Mouse (Mus musculus) ES-Bruce4 (cell line): ENCODE data around the gene Clic4. TPM values are rescaled to one million over a fixed set of nuclear protein-coding genes. Genes with fewer than 3 reads are reported as not detected.
A peak's percentile ranks its signal among the peaks of the same experiment; 100 is the strongest.

Experiments used
- H3K27ac ChIP-seq: 2 replicates; pipeline ENCODE4 v1.5.1; 2012; ENCODE audit warnings: low read length, inconsistent platforms; ENCODE audit not compliant: insufficient read depth
- H3K27me3 ChIP-seq: 2 replicates; pipeline ENCODE4 v1.6.1; 2012; ENCODE audit warnings: mild to moderate bottlenecking, low read length, inconsistent platforms; ENCODE audit not compliant: control insufficient read depth, poor library complexity, insufficient read depth, severe bottlenecking
- H3K36me3 ChIP-seq: 2 replicates; pipeline ENCODE4 v1.6.1; 2012; ENCODE audit warnings: inconsistent platforms, mild to moderate bottlenecking, low read length, moderate library complexity; ENCODE audit not compliant: control insufficient read depth, poor library complexity, insufficient read depth, severe bottlenecking
- H3K4me1 ChIP-seq: one replicate; pipeline ENCODE4 v1.8.1; 2011; ENCODE audit warnings: low read length; ENCODE audit not compliant: control insufficient read depth, insufficient read depth
- H3K4me3 ChIP-seq: 2 replicates; pipeline ENCODE4 v1.5.1; 2011; ENCODE audit warnings: low read depth, mild to moderate bottlenecking, low read length
- H3K9ac ChIP-seq: 2 replicates; pipeline ENCODE4 v1.6.1; 2012; ENCODE audit warnings: low read depth, mild to moderate bottlenecking, inconsistent platforms; ENCODE audit not compliant: poor library complexity, severe bottlenecking
- H3K9me3 ChIP-seq: replicated peaks from 2 replicates; pipeline ENCODE4 v1.6.1; 2012; ENCODE audit warnings: mild to moderate bottlenecking, low read length, inconsistent platforms; ENCODE audit not compliant: control insufficient read depth, poor library complexity, insufficient read depth, severe bottlenecking
- CTCF ChIP-seq: IDR thresholded peaks from one replicate; pipeline ENCODE4 v1.8.1; 2011; ENCODE audit warnings: low read depth, low read length
- EP300 ChIP-seq: IDR thresholded peaks from 2 replicates; pipeline ENCODE4 v1.6.1; 2011; ENCODE audit warnings: low read depth, low read length; ENCODE audit not compliant: insufficient read depth
- POLR2A ChIP-seq: IDR thresholded peaks from one replicate; pipeline ENCODE4 v1.8.1; 2011; ENCODE audit warnings: low read length; ENCODE audit not compliant: insufficient read depth
- polyA plus RNA-seq: library from polyadenylated mRNA; stranded (reverse); fragments of >200 nt; gene quantifications from 2 replicates; pipeline ENCODE4 v1.2.4, GENCODE M21; 2011; ENCODE audit warnings: low read depth; ENCODE audit not compliant: missing spikeins, insufficient read depth, insufficient read length

Gene Clic4
- polyA plus RNA-seq, 1 experiment = 151 TPM

DNA sequence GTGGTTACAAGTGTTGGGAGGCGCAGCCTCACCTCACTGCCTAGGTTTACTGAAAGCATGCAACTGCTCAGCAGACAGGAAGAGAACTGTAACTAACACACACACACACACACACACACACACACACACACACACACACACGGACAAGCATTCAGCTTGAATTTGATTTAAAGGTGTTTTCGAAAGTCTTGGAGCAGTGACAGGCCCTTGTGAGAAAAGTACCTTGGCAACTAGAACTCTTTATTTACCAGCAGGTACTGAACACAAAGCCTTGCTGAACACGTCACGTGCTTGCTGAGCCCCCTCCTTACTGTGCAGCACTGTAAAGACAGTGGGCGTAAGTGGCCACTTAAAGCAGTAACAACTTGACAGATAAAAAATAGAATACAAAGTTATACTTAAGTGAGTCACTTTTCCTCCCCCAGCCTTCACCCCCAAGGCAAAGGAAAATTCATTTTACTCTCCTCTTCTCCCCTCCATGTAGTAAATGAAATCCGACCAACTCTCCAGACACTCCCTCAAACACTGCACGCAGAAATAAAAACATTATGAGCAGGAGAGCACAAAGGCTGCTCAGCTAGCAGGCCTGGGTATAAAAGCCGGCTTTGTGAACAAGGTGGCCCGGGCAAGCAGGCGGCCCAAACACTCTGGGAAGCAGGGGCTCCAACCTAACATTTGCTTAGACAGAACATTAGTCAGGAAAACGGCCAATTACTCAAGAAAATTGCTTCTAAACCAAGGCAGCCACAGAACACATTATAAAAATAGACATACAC lies 50.8 kb downstream of the Clic4 start:
- Histone ChIP-seq H3K9ac (no peak overlapping the region), H3K4me1 (no peaks in the 10 kb centered on the region), H3K4me3 (no peak overlapping the region), H3K9me3 (no peaks in the 10 kb centered on the region), H3K27me3 (no peaks in the 10 kb centered on the region), H3K36me3 (peaks cover 48% of the 10 kb centered on the region), H3K27ac (no peak overlapping the region)
- TF ChIP-seq EP300 (no peak), POLR2A (no peak), CTCF (no peak)

DNA sequence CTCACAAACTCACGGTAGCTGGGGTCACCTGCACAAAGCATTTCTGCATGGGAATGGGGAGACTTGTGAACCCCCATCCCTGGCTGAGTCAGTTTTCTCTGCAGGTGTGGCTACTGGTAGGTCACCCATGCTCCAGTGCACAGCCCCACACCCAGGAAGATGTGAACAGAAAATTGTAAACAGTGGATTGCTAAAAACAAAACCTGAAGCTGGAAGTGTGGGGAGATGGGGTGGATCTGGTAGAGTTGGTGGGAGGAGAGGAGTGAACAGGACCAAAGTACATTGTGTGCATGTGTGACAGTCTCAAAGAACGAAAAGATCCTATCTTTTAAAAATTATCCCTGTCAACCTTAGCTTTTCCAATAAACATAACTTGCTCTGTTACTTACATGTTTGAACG lies 52.0 kb downstream of the Clic4 start:
- Histone ChIP-seq H3K9me3 (no peaks in the 10 kb centered on the region), H3K9ac (no peak overlapping the region), H3K36me3 (peaks cover 55% of the 10 kb centered on the region), H3K27ac (no peak overlapping the region), H3K27me3 (no peaks in the 10 kb centered on the region), H3K4me1 (no peaks in the 10 kb centered on the region), H3K4me3 (no peak overlapping the region)
- no peak for TF ChIP-seq POLR2A
- TF ChIP-seq CTCF = no peak
- TF ChIP-seq EP300 = no peak

DNA sequence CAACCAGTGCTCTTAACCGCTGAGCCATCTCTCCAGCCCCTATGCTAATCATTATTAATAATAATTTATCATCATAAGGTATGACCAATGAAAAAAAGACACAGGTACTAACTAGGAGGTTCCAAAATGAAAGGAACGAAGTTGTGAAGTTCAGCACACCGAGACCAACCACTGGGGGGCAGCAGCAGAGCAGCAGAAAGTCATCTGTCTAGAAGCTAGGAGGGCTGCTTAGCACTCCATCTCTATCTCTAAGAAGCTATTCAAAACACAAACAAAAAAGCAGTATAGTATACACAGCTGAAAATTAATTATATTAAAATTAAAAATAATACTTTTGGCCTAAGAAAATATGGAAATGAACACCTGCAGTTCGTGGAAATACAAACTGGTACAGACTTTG lies 53.0 kb downstream of the Clic4 start:
- H3K4me3 ChIP-seq = no peak overlapping the region
- H3K9ac ChIP-seq = no peak overlapping the region
- no peaks in the 10 kb centered on the region for H3K4me1 ChIP-seq
- no peak overlapping the region for H3K27ac ChIP-seq
- no peak for TF ChIP-seq POLR2A
- peak; percentile 84 for TF ChIP-seq CTCF
- TF ChIP-seq EP300 = no peak
- peaks cover 56% of the 10 kb centered on the region for H3K36me3 ChIP-seq
- H3K27me3 ChIP-seq = no peaks in the 10 kb centered on the region
- no peaks in the 10 kb centered on the region for H3K9me3 ChIP-seq

DNA sequence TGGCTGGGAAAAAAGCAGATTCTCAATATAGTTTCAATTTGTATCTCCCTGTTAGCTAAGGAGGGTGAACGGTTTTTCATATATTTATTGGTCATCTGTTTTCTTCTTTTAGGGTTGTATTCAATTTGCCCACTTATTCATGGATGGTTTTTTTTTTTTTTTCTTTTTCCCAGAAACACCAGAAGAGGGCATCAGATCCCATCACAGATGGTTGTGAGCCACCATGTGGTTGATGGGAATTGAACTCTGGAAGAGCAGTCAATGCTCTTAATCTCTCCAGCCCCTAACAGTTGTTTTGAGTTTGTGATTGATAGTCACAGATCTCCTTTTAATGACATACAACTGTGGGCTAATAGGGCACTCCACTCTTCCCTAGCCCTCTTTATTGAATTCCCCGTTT lies 62.8 kb downstream of the Clic4 start:
- TF ChIP-seq POLR2A (no peak), CTCF (no peak), EP300 (no peak)
- H3K27ac ChIP-seq = no peak overlapping the region
- no peaks in the 10 kb centered on the region for H3K4me1 ChIP-seq

DNA sequence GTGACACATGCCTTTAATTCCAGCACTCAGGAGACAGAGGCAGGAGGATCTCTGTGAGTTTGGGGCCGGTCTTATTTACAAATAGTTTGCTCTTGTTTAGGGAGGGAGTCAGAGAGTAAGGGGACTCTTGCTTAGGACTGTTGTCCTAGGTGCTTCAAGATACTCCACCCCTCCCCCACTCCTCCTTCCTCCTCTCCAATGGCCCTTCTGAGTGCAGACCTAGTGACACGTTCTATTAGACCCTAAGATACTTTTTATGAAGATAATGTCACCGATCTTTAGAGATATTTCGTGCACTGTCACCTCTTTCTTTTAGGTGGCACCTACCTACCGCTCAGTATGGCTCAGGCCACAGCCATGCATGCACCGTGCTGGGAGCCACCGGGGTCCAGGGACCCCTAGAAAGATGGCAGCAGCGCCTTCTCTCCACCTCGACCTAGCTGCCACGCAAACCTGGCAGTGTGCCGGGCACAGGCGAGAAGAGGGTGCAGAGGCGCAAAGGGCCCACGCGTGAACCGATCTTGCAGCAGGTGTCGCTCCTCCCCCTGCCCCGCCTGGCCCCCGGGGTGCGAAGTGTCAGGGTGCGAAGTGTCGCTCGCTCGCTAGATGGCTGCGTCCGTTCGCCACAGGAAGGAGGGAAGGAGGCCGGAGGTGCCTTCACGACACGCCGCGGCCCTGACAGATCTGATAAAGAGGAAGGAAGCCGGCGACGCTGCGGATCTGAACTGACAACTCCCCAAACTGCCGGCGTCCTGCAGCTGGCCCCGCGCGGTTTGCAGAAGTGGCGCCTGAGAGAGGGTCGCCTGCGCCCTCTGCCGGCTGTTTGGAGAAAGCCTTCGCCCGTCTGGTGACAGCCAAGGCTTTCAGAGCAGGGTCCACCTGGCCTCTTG lies 66.7 kb downstream of the Clic4 start:
- Histone ChIP-seq H3K4me1 (no peaks in the 10 kb centered on the region), H3K9me3 (no peaks in the 10 kb centered on the region), H3K9ac (no peak overlapping the region; the same call in 1 of the 2 replicates), H3K4me3 (peak overlapping the region; percentile 48), H3K27ac (no peak overlapping the region), H3K27me3 (no peaks in the 10 kb centered on the region), H3K36me3 (no peaks in the 10 kb centered on the region)
- no peak for TF ChIP-seq POLR2A
- TF ChIP-seq CTCF = peak; percentile 74
- 0 out of 2 replicates have a peak, but pooled peaks have one; percentile 10 for TF ChIP-seq EP300

More for the DNA sequence above, 62.8 kb downstream of the Clic4 start:
- H3K36me3 ChIP-seq = no peaks in the 10 kb centered on the region; the same call in 1 of the 2 replicates
- no peak overlapping the region for H3K9ac ChIP-seq
- H3K4me3 ChIP-seq = no peak overlapping the region
- H3K27me3 ChIP-seq = no peaks in the 10 kb centered on the region
- H3K9me3 ChIP-seq = no peaks in the 10 kb centered on the region
